Mouse (Mus musculus): ENCODE measurements around the gene Grin2b. TPM values are rescaled to one million over a fixed set of nuclear protein-coding genes. Genes with fewer than 3 reads are reported as not detected.
A peak's percentile ranks its signal among the peaks of the same experiment; 100 is the strongest.

The Grin2b gene
- polyA plus RNA-seq, 1 experiment: 76.8 TPM

- Histone ChIP-seq H3K27ac (ENCODE audit: insufficient read depth, low read depth, low read length) (peak overlapping the region; percentile 51), H3K4me3 (ENCODE audit: insufficient read depth, low read depth, low read length) (no peak overlapping the region)
These were observed 162.8 kb downstream of the Grin2b start for GRCm38 (mm10) chr6:136010290-136011037.

DNA sequence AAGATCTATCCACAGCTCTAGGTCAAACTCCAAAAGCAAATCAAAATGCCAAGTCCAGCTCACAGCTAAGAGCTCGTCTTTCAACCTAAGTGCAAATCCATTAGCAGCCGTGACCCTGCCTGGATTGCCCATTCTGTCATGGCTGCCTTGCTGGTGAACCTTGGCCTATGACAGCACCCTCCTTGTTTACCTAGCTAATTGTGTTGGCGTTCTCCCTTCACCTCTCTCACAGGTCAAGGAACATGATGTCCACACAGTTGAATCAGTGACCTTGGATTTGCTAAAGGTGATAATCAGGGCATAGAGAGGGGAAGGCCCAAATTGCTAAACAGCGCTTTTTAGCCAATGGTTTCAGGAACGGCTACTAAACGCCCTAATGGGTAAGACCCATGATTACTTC lies 165.2 kb downstream of the Grin2b start:
- no peak overlapping the region for H3K27ac ChIP-seq (ENCODE audit: insufficient read depth, low read depth, low read length)
- 98% methylated on average over 6 of the region's 6 CpGs for whole genome bisulfite sequencing
- peaks cover 23% of the 10 kb centered on the region for H3K4me1 ChIP-seq (ENCODE audit: control insufficient read depth, insufficient read depth, low read length)
- TF ChIP-seq CTCF (IDR thresholded peaks at IDR 0.05; ENCODE audit: insufficient read depth, low read depth, low read length): no peak
- no peak overlapping the region for H3K4me3 ChIP-seq (ENCODE audit: insufficient read depth, low read depth, low read length)

More at GRCm38 (mm10) chr6:136010290-136011037, 162.8 kb downstream of the Grin2b start:
- TF ChIP-seq CTCF (IDR thresholded peaks at IDR 0.05; ENCODE audit: insufficient read depth, low read depth, low read length) (no peak), POLR2A (IDR thresholded peaks at IDR 0.05; ENCODE audit: insufficient read depth, low read depth, low read length) (no peak)
- WGBS: 20% methylated on average over 7 of the region's 7 CpGs
- H3K4me1 ChIP-seq (ENCODE audit: control insufficient read depth, insufficient read depth, low read length): peaks cover 25% of the 10 kb centered on the region

DNA sequence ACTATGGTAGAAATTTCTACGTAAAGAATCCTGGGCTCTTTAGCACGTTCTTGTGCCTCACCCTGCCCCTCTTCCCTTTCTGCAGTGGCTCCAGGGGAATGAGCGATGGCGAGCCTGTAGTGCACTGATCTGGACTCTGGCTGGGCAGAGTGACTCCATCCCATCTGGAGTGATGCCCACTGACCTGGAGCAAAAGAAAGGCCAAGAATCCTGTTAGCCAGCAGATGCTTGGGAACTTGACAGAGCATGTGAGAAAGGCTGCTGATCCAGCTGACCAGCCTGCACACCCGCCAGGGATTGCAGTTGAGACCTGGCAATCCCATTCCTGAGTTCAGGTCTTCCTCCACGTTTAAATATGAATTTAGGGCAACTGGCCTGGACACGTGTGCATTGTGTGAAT lies 178.6 kb downstream of the Grin2b start:
- WGBS: 62% methylated on average over 7 of the region's 7 CpGs
- Histone ChIP-seq H3K4me1 (ENCODE audit: control insufficient read depth, insufficient read depth, low read length) (peaks cover 15% of the 10 kb centered on the region), H3K27ac (ENCODE audit: insufficient read depth, low read depth, low read length) (no peak overlapping the region), H3K4me3 (ENCODE audit: insufficient read depth, low read depth, low read length) (no peak overlapping the region)
- TF ChIP-seq POLR2A (IDR thresholded peaks at IDR 0.05; ENCODE audit: insufficient read depth, low read depth, low read length): no peak
- TF ChIP-seq CTCF (IDR thresholded peaks at IDR 0.05; ENCODE audit: insufficient read depth, low read depth, low read length): no peak

DNA sequence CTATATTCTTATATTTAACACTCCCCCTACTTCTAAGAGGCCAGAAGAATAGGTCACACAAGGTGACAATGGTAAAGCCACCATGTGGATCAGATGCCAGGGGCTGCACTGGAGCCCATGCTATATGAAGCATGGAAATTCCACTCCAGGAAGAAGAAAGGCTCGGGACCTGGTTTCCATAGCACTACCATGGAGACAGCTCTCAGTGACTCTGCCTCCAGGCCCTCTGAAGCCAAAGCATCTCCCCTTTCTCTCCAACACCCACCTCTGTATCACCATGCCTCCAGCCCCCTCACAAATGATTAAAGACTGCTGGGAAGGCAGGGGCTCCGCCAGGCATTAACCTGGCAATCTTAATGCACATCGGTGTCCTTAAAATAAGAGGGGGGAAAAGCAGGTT lies 179.4 kb downstream of the Grin2b start:
- peaks cover 15% of the 10 kb centered on the region for H3K4me1 ChIP-seq (ENCODE audit: control insufficient read depth, insufficient read depth, low read length)
- 0 out of 2 replicates have a peak overlapping the region, but pooled peaks have one; percentile 36 for H3K27ac ChIP-seq (ENCODE audit: insufficient read depth, low read depth, low read length)
- TF ChIP-seq CTCF (IDR thresholded peaks at IDR 0.05; ENCODE audit: insufficient read depth, low read depth, low read length) (no peak), POLR2A (IDR thresholded peaks at IDR 0.05; ENCODE audit: insufficient read depth, low read depth, low read length) (no peak)
- WGBS: 43% methylated on average over 3 of the region's 3 CpGs
- no peak overlapping the region for H3K4me3 ChIP-seq (ENCODE audit: insufficient read depth, low read depth, low read length)

- peaks cover 15% of the 10 kb centered on the region for H3K4me1 ChIP-seq (ENCODE audit: control insufficient read depth, insufficient read depth, low read length)
- no peak overlapping the region for H3K27ac ChIP-seq (ENCODE audit: insufficient read depth, low read depth, low read length)
- TF ChIP-seq CTCF (IDR thresholded peaks at IDR 0.05; ENCODE audit: insufficient read depth, low read depth, low read length): no peak
- TF ChIP-seq POLR2A (IDR thresholded peaks at IDR 0.05; ENCODE audit: insufficient read depth, low read depth, low read length): no peak
- WGBS: 64% methylated on average over 11 of the region's 11 CpGs
- H3K4me3 ChIP-seq (ENCODE audit: insufficient read depth, low read depth, low read length): no peak overlapping the region
These were observed 179.9 kb downstream of the Grin2b start for GRCm38 (mm10) chr6:135993378-135993777.

- Histone ChIP-seq H3K4me3 (ENCODE audit: insufficient read depth, low read depth, low read length) (no peak overlapping the region), H3K27ac (ENCODE audit: insufficient read depth, low read depth, low read length) (peak overlapping the region; percentile 79), H3K4me1 (ENCODE audit: control insufficient read depth, insufficient read depth, low read length) (peaks cover 24% of the 10 kb centered on the region)
- no peak for TF ChIP-seq CTCF (IDR thresholded peaks at IDR 0.05; ENCODE audit: insufficient read depth, low read depth, low read length)
- no peak for TF ChIP-seq POLR2A (IDR thresholded peaks at IDR 0.05; ENCODE audit: insufficient read depth, low read depth, low read length)
- 31% methylated on average over 3 of the region's 3 CpGs for WGBS
These were observed 197.2 kb downstream of the Grin2b start for GRCm38 (mm10) chr6:135976106-135976505.

DNA sequence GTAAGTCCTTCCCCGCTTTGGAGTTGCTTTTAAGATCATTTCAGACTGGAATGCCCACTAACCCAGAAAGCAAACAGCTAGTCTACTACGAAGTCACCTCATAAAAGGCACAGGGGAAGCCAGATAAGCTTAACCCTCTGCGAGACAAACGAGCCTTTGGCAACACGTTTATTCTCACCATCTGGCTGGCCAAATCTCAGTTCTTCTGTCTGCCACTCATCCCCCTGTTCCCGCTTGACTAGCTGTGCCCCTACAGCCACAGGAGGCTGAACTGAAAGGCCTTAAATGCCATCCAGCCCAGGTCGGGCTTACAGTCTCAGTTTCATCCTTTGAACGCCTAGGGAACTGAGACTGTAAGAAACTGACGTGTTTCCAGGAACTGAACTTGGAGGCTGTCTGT lies 200.8 kb downstream of the Grin2b start:
- WGBS: 66% methylated on average over 9 of the region's 9 CpGs
- H3K27ac ChIP-seq (ENCODE audit: insufficient read depth, low read depth, low read length): no peak overlapping the region

DNA sequence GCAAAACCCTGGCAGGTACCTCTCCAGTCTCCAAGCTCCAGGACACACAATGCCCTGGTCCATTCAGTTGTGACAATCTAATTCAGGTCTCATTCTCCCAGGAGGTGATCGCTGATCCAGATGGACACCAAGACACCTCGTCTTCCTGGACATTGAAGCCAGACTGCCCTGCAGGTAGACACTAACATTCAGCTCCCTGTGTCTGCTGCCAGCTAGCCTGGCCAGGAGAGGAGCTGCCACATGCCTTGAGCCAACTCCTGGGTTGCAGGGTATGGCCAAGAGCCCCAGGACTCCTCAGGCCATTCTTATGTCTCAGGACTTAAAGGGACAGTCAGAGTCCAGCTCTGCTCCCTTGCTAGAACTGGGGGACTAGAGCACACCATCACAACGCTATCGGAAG lies 201.8 kb downstream of the Grin2b start:
- Histone ChIP-seq H3K27ac (ENCODE audit: insufficient read depth, low read depth, low read length) (no peak overlapping the region), H3K4me3 (ENCODE audit: insufficient read depth, low read depth, low read length) (no peak overlapping the region), H3K4me1 (ENCODE audit: control insufficient read depth, insufficient read depth, low read length) (peaks cover 18% of the 10 kb centered on the region)
- TF ChIP-seq POLR2A (IDR thresholded peaks at IDR 0.05; ENCODE audit: insufficient read depth, low read depth, low read length) (no peak), CTCF (IDR thresholded peaks at IDR 0.05; ENCODE audit: insufficient read depth, low read depth, low read length) (no peak)
- WGBS: 91% methylated on average over 4 of the region's 4 CpGs

More for the DNA sequence above, 200.8 kb downstream of the Grin2b start:
- H3K4me1 ChIP-seq (ENCODE audit: control insufficient read depth, insufficient read depth, low read length): peaks cover 24% of the 10 kb centered on the region
- TF ChIP-seq POLR2A (IDR thresholded peaks at IDR 0.05; ENCODE audit: insufficient read depth, low read depth, low read length) (no peak), CTCF (IDR thresholded peaks at IDR 0.05; ENCODE audit: insufficient read depth, low read depth, low read length) (no peak)
- no peak overlapping the region for H3K4me3 ChIP-seq (ENCODE audit: insufficient read depth, low read depth, low read length)

GRCm38 (mm10) chr6:135970716-135971318 lies 202.5 kb downstream of the Grin2b start:
- no peak for TF ChIP-seq CTCF (IDR thresholded peaks at IDR 0.05; ENCODE audit: insufficient read depth, low read depth, low read length)
- TF ChIP-seq POLR2A (IDR thresholded peaks at IDR 0.05; ENCODE audit: insufficient read depth, low read depth, low read length): no peak
- WGBS: 77% methylated on average over 3 of the region's 3 CpGs

More at GRCm38 (mm10) chr6:135970716-135971318, 202.5 kb downstream of the Grin2b start:
- Histone ChIP-seq H3K4me1 (ENCODE audit: control insufficient read depth, insufficient read depth, low read length) (peaks cover 11% of the 10 kb centered on the region), H3K27ac (ENCODE audit: insufficient read depth, low read depth, low read length) (no peak overlapping the region), H3K4me3 (ENCODE audit: insufficient read depth, low read depth, low read length) (no peak overlapping the region)

Measured in olfactory bulb, adult 2 months (tissue).